Comparison of ENCODE assay signal across 14 mouse cellular contexts in the genomic region with DNA sequence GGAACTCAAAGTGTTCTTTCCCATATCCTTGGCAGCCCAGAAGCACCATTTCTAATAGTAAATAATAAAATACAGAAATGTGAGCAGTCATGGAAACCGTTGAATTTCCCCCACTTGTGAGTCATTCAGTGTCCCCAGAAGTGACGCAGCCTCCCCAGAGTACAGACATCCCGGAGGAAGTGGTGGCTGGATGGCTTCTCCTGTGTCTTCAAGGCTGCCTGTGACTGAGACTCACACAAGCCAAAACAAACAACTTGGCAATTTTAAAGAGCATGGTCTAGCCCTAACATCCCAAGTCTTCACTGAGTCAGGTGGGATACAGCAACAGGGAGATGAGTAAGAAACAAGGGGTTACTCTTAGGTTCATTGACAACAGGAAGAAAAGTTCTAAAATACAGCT.
"Had no signal": no experiment of that assay in that cellular context is flagged by ENCODE, and none has a peak within 500 bp of the region (broad histone marks: within the 10 kb centered on the region; RNA-seq: fewer than 3 reads in every experiment).

No protein-coding gene starts in this region.

- H3K27me3 ChIP-seq: kidney, embryonic 15.5 days; liver, embryonic 15.5 days; megakaryocyte, embryonic 14.5 days; midbrain, embryonic 15.5 days; neural tube, embryonic 13.5 days had no signal

- H3K27ac ChIP-seq: kidney, embryonic 15.5 days; left cerebral cortex, adult 2 months; liver, embryonic 15.5 days; midbrain, embryonic 15.5 days; neural tube, embryonic 13.5 days had no signal

- ATAC-seq: lung, postnatal 0 days; midbrain, embryonic 15.5 days had no signal

- H3K4me1 ChIP-seq: kidney, embryonic 15.5 days; liver, embryonic 15.5 days; midbrain, embryonic 15.5 days had no signal

- H3K36me3 ChIP-seq: kidney, embryonic 15.5 days; limb, embryonic 10.5 days; liver, embryonic 15.5 days; midbrain, embryonic 15.5 days; neural tube, embryonic 13.5 days had no signal

- H3K4me3 ChIP-seq: kidney, embryonic 15.5 days; left cerebral cortex, adult 2 months; limb, embryonic 10.5 days; liver, embryonic 15.5 days; megakaryocyte, embryonic 14.5 days; midbrain, embryonic 15.5 days; neural tube, embryonic 13.5 days had no signal

- DNase-seq: kidney, postnatal 14 days; lung, adult 2 months; lung, postnatal 36 days; retina, postnatal 1 day; right cerebral cortex, postnatal 25 days; thymus, postnatal 14 days had no signal

- H3K9me3 ChIP-seq: kidney, embryonic 15.5 days; limb, embryonic 10.5 days; liver, embryonic 15.5 days; megakaryocyte, embryonic 14.5 days; midbrain, embryonic 15.5 days; neural tube, embryonic 13.5 days had no signal
